Mouse (Mus musculus) CH12.LX (cell line): Measurements from ENCODE around the gene Brca1. TPM values are rescaled to one million over a fixed set of nuclear protein-coding genes. Genes with fewer than 3 reads are reported as not detected.
A peak's percentile ranks its signal among the peaks of the same experiment; 100 is the strongest.

ENCODE experiments used
- DNase-seq: peaks from one replicate; pipeline ENCODE4 v3.0.0-alpha.2; 2013; ENCODE audit errors: extremely low read depth
- H3K27ac ChIP-seq: 2 replicates; pipeline ENCODE4 v1.5.1; 2012; ENCODE audit warnings: low read depth, mild to moderate bottlenecking, control low read depth, moderate library complexity; ENCODE audit not compliant: insufficient read depth
- H3K27me3 ChIP-seq: replicated peaks from 2 replicates; pipeline ENCODE3; 2012; ENCODE audit warnings: inconsistent platforms
- H3K36me3 ChIP-seq, 2 experiments: replicated peaks in 1 of 2; 2 replicates each; pipeline versions ENCODE3 to v1.6.1; 2012; ENCODE audit warnings: inconsistent platforms in 1 of 2, low read length in 1 of 2, mild to moderate bottlenecking in 1 of 2, mixed read lengths in 1 of 2, moderate library complexity in 1 of 2; ENCODE audit not compliant: control insufficient read depth in 1 of 2, insufficient read depth in 1 of 2
- H3K4me1 ChIP-seq, 2 experiments: 2 replicates each; pipeline ENCODE4 v1.6.1; 2012; ENCODE audit warnings: inconsistent platforms in 1 of 2, moderate library complexity in 1 of 2; ENCODE audit not compliant: insufficient read depth in 2 of 2, control insufficient read depth in 1 of 2
- H3K4me2 ChIP-seq: 2 replicates; pipeline ENCODE4 v1.6.1; 2012; ENCODE audit warnings: low read depth, mild to moderate bottlenecking, control low read depth; ENCODE audit not compliant: poor library complexity, insufficient read depth, severe bottlenecking
- H3K4me3 ChIP-seq, 3 experiments: fragments of 150-350 bp in 1 of 3; sonication (generic) in 1 of 3; replicated peaks in 1 of 3; 2 replicates each; pipeline versions ENCODE3 to v1.5.1; 2011 to 2012; ENCODE audit warnings: low read depth in 2 of 3, low read length in 2 of 3, mild to moderate bottlenecking in 2 of 3, moderate library complexity in 2 of 3, control low read depth in 1 of 3, improper control_type of control experiment in 1 of 3, inconsistent platforms in 1 of 3, mixed read lengths in 1 of 3; ENCODE audit not compliant: poor library complexity in 1 of 3
- H3K79me2 ChIP-seq: replicated peaks from 2 replicates; pipeline ENCODE4 v1.6.1; 2012; ENCODE audit warnings: mild to moderate bottlenecking, moderate library complexity; ENCODE audit not compliant: control insufficient read depth, poor library complexity, insufficient read depth, severe bottlenecking; ENCODE audit errors: extremely low read depth
- H3K9ac ChIP-seq: 2 replicates; pipeline ENCODE4 v1.6.1; 2012; ENCODE audit warnings: low read depth, mild to moderate bottlenecking, control low read depth, moderate library complexity; ENCODE audit not compliant: insufficient read depth
- H3K9me3 ChIP-seq: replicated peaks from 2 replicates; pipeline ENCODE3; 2012; ENCODE audit warnings: low read length, inconsistent platforms, mixed read lengths
- CHD2 ChIP-seq: IDR thresholded peaks from 2 replicates; pipeline ENCODE4 v1.6.1; 2011; ENCODE audit warnings: low read length, improper control_type of control experiment
- CTCF ChIP-seq, 2 experiments: IDR thresholded peaks in 1 of 2; conservative IDR thresholded peaks in 1 of 2; 2 replicates each; pipeline ENCODE4 v1.5.1; 2011 to 2012; ENCODE audit warnings: low read depth in 2 of 2, low read length in 2 of 2, improper control_type of control experiment in 1 of 2, inconsistent platforms in 1 of 2, mild to moderate bottlenecking in 1 of 2, moderate library complexity in 1 of 2
- E2F4 ChIP-seq: IDR thresholded peaks from 2 replicates; pipeline ENCODE4 v1.6.1; 2011; ENCODE audit warnings: low read depth, low read length, improper control_type of control experiment; ENCODE audit not compliant: insufficient replicate concordance
- ELF1 ChIP-seq: IDR thresholded peaks from 2 replicates; pipeline ENCODE4 v1.6.1; 2014; ENCODE audit warnings: low read depth, mild to moderate bottlenecking, inconsistent platforms, low read length, improper control_type of control experiment
- EP300 ChIP-seq: IDR thresholded peaks from 2 replicates; pipeline ENCODE4 v1.6.1; 2011; ENCODE audit warnings: low read length, improper control_type of control experiment
- GABPA ChIP-seq: IDR thresholded peaks from 2 replicates; pipeline ENCODE4 v1.6.1; 2012; ENCODE audit warnings: low read depth, low read length, improper control_type of control experiment, inconsistent platforms; ENCODE audit not compliant: insufficient replicate concordance
- HCFC1 ChIP-seq: IDR thresholded peaks from 2 replicates; pipeline ENCODE4 v1.6.1; 2012; ENCODE audit warnings: low read depth, mild to moderate bottlenecking, inconsistent platforms, low read length, improper control_type of control experiment
- JUND ChIP-seq: conservative IDR thresholded peaks from 2 replicates; pipeline ENCODE4 v1.6.1; 2011; ENCODE audit warnings: low read depth, low read length, improper control_type of control experiment
- KAT2A ChIP-seq: IDR thresholded peaks from 2 replicates; pipeline ENCODE4 v1.6.1; 2012; ENCODE audit warnings: low read length, improper control_type of control experiment, inconsistent platforms; ENCODE audit not compliant: insufficient replicate concordance
- MAFK ChIP-seq: IDR thresholded peaks from 2 replicates; pipeline ENCODE4 v1.6.1; 2011; ENCODE audit warnings: low read length, improper control_type of control experiment; ENCODE audit not compliant: insufficient replicate concordance
- MYC ChIP-seq: IDR thresholded peaks from 2 replicates; pipeline ENCODE4 v1.6.1; 2011; ENCODE audit warnings: low read depth, mild to moderate bottlenecking, improper control_type of control experiment, low read length
- NRF1 ChIP-seq: IDR thresholded peaks from 2 replicates; pipeline ENCODE4 v1.6.1; 2014; ENCODE audit warnings: low read depth, mild to moderate bottlenecking, inconsistent platforms, low read length, improper control_type of control experiment, moderate library complexity
- PAX5 ChIP-seq: IDR thresholded peaks from 2 replicates; pipeline ENCODE4 v1.6.1; 2012; ENCODE audit warnings: low read length, inconsistent platforms, mixed read lengths
- POLR2A ChIP-seq: IDR thresholded peaks from 2 replicates; pipeline ENCODE4 v1.6.1; 2011; ENCODE audit warnings: low read depth, mild to moderate bottlenecking, improper control_type of control experiment, low read length
- RAD21 ChIP-seq: IDR thresholded peaks from 2 replicates; pipeline ENCODE4 v1.6.1; 2011; ENCODE audit warnings: low read depth, mild to moderate bottlenecking, low read length, improper control_type of control experiment, moderate library complexity
- SMC3 ChIP-seq: IDR thresholded peaks from 2 replicates; pipeline ENCODE4 v1.6.1; 2011; ENCODE audit warnings: low read depth, low read length, improper control_type of control experiment
- UBTF ChIP-seq: IDR thresholded peaks from 2 replicates; pipeline ENCODE4 v1.6.1; 2012; ENCODE audit warnings: low read depth, mild to moderate bottlenecking, inconsistent platforms, low read length, improper control_type of control experiment, moderate library complexity
- USF2 ChIP-seq: conservative IDR thresholded peaks from 2 replicates; pipeline ENCODE4 v1.6.1; 2011; ENCODE audit warnings: low read depth, low read length, improper control_type of control experiment
- ZC3H11A ChIP-seq: IDR thresholded peaks from 2 replicates; pipeline ENCODE4 v1.6.1; 2012; ENCODE audit warnings: low read depth, mild to moderate bottlenecking, inconsistent platforms, low read length, improper control_type of control experiment
- ZMIZ1 ChIP-seq: IDR thresholded peaks from 2 replicates; pipeline ENCODE4 v1.6.1; 2012; ENCODE audit warnings: low read depth, mild to moderate bottlenecking, inconsistent platforms, low read length, improper control_type of control experiment
- dilution Hi-C: fragments of 300-500 bp; cut with MboI; formaldehyde crosslinking; loops from 2 replicates; pipeline ENCODE4 v1.14.3; 2020; ENCODE audit warnings: low sequenced_read_pairs; ENCODE audit not compliant: extremely low pct_unique_long_range_greater_than_20kb, extremely low pct_ligation_motif_present
- in situ Hi-C: fragments of 300-500 bp; cut with MboI; formaldehyde crosslinking; loops from 3 replicates; pipeline ENCODE4 v1.14.3; 2019; ENCODE audit warnings: low sequenced_read_pairs, low pct_ligation_motif_present, low pct_unique_long_range_greater_than_20kb, mixed read lengths
- polyA plus RNA-seq: library from polyadenylated mRNA; unstranded; fragments of >175 nt; gene quantifications from 2 replicates; pipeline ENCODE4 v1.2.1, GENCODE M21; 2012; ENCODE audit warnings: low read depth; ENCODE audit not compliant: insufficient read length
- total RNA-seq, 2 experiments: library from RNA; depleted of rRNA; stranded (reverse); fragments of 300-350 nt in 1 of 2; fragments of >200 nt in 1 of 2; gene quantifications; 2 replicates each; pipeline ENCODE4 v1.2.3; 2012 to 2014

Brca1 gene
- total and polyA plus RNA-seq, 3 experiments, result 31.3 to 37.5 (median 33.0) TPM

- peak overlapping the region; percentile 40 for H3K9ac ChIP-seq
- peak; percentile 93 for DNase-seq
Observed at GRCm38 (mm10) chr11:101589444-101589843, 37.7 kb upstream of the Brca1 start.

GRCm38 (mm10) chr11:101588868-101589267 is 37.1 kb upstream of the Brca1 start:
- H3K9me3 ChIP-seq, result no peaks in the 10 kb centered on the region
- H3K4me2 ChIP-seq, result no peak overlapping the region
- peak overlapping the region; percentile 38; the same call in 1 of the 2 replicates for H3K27ac ChIP-seq
- peak overlapping the region; percentile 40 for H3K9ac ChIP-seq
- no peak overlapping the region for H3K4me3 ChIP-seq
- no peaks in the 10 kb centered on the region for H3K27me3 ChIP-seq
- in situ Hi-C loops, result no loop called here
- dilution Hi-C loops, result no loop called here
- TF ChIP-seq ZC3H11A (no peak), PAX5 (no peak), UBTF (no peak), KAT2A (no peak), RAD21 (no peak), MYC (no peak), ZMIZ1 (no peak), EP300 (no peak), NRF1 (no peak)
- peaks cover 32 to 53% of the 10 kb centered on the region in 2 experiments for H3K36me3 ChIP-seq
- no peaks in the 10 kb centered on the region for H3K79me2 ChIP-seq
- DNase-seq, result no peak
- peaks cover 6 to 16% of the 10 kb centered on the region in 2 experiments for H3K4me1 ChIP-seq

More at GRCm38 (mm10) chr11:101589444-101589843, 37.7 kb upstream of the Brca1 start:
- Histone ChIP-seq H3K79me2 (no peaks in the 10 kb centered on the region), H3K9me3 (no peaks in the 10 kb centered on the region), H3K36me3 (peaks cover 32 to 48% of the 10 kb centered on the region in 2 experiments), H3K4me3 (no peak overlapping the region), H3K4me1 (peaks cover 6 to 16% of the 10 kb centered on the region in 2 experiments), H3K27ac (peak overlapping the region; percentile 38; the same call in 1 of the 2 replicates), H3K27me3 (no peaks in the 10 kb centered on the region), H3K4me2 (no peak overlapping the region)
- TF ChIP-seq MAFK (no peak), EP300 (no peak), SMC3 (peak; percentile 63), GABPA (no peak), POLR2A (0 out of 2 replicates have a peak, but pooled peaks have one; percentile 12), E2F4 (no peak), PAX5 (no peak), ELF1 (peak; percentile 88), USF2 (no peak), RAD21 (peak; percentile 59), HCFC1 (peak; percentile 70), CHD2 (no peak), JUND (no peak), CTCF (conservative IDR thresholded peaks at IDR 0.05 in 1 of 2, IDR thresholded peaks at IDR 0.05 in 1 of 2; ENCODE audit: low read depth in 2 of 2, low read length in 2 of 2) (peak; percentile 87 to 94)
- dilution Hi-C loops (no loop called here), in situ Hi-C loops (no loop called here)
